Mouse (Mus musculus) heart, embryonic 11.5 days (tissue): Measurements from ENCODE around the gene Synpo2l. TPM values are rescaled to one million over a fixed set of nuclear protein-coding genes. Genes with fewer than 3 reads are reported as not detected.
"Not testable (repeated sequence)": the region's sequence is repeated elsewhere in the genome, so short reads cannot be mapped to it uniquely, and the experiment has no call there.

Experiments
- ATAC-seq: fragments of 200-750 bp; cut with Nextera tagmentation; replicated peaks from 2 replicates; pipeline ENCODE4 v1.8.0; 2017; ENCODE audit warnings: moderate library complexity; ENCODE audit not compliant: insufficient number of reproducible peaks, low FRiP score, low TSS enrichment
- H3K27ac ChIP-seq: fragments of 300-500 bp; sonication (generic); 2 replicates; pipeline ENCODE4 v1.5.1; 2014; ENCODE audit warnings: mild to moderate bottlenecking, low read depth, low read length
- H3K27me3 ChIP-seq: fragments of 300-500 bp; sonication (generic); 2 replicates; pipeline ENCODE4 v1.6.1; 2014; ENCODE audit warnings: mild to moderate bottlenecking, low read length, mixed read lengths; ENCODE audit not compliant: control insufficient read depth, insufficient read depth
- H3K36me3 ChIP-seq: fragments of 300-500 bp; sonication (generic); 2 replicates; pipeline ENCODE4 v1.6.1; 2014; ENCODE audit warnings: mild to moderate bottlenecking, low read length, moderate library complexity, mixed read lengths; ENCODE audit not compliant: control insufficient read depth, insufficient read depth
- H3K4me1 ChIP-seq: fragments of 300-500 bp; sonication (generic); 2 replicates; pipeline ENCODE4 v1.6.1; 2014; ENCODE audit warnings: low read length; ENCODE audit not compliant: control insufficient read depth, insufficient read depth
- H3K4me2 ChIP-seq: fragments of 300-500 bp; sonication (generic); 2 replicates; pipeline ENCODE4 v1.6.1; 2014; ENCODE audit warnings: mild to moderate bottlenecking, moderate library complexity
- H3K4me3 ChIP-seq: fragments of 300-500 bp; sonication (generic); 2 replicates; pipeline ENCODE4 v1.5.1; 2014; ENCODE audit warnings: low read depth, low read length
- H3K9ac ChIP-seq: fragments of 300-500 bp; sonication (generic); 2 replicates; pipeline ENCODE4 v1.6.1; 2014; ENCODE audit warnings: mild to moderate bottlenecking, low read depth, low read length, moderate library complexity
- H3K9me3 ChIP-seq: fragments of 300-500 bp; sonication (generic); replicated peaks from 2 replicates; pipeline ENCODE4 v1.6.1; 2016; ENCODE audit warnings: low read length; ENCODE audit not compliant: control insufficient read depth
- WGBS: fragments of 180-500 bp; shearing (Covaris S2); extraction: QIAGEN DNeasy Blood & Tissue Kit; methylation state at CpG from one replicate; pipeline ENCODE4 v1.1.7; 2014; ENCODE audit not compliant: insufficient replicate concordance; 5-methylcytosine and 5-hydroxymethylcytosine counted together
- polyA plus RNA-seq: library from polyadenylated mRNA; unstranded; fragments of >200 nt; fragmentation: Nextera tagmentation; extraction: Ambion mirVana; gene quantifications from 2 replicates; pipeline ENCODE4 v1.2.1, GENCODE M21; 2014

The Synpo2l gene
- polyA plus RNA-seq, result 106 and 127 TPM in 2 replicates

- 54% methylated on average over 8 of the region's 8 CpGs for WGBS
- Histone ChIP-seq H3K9ac (peak within 1 kb of the TSS; percentile 65), H3K4me1 (peaks cover 17% of the 10 kb centered on the region), H3K4me2 (peak within 1 kb of the TSS; percentile 57), H3K9me3 (no peaks in the 10 kb centered on the region; the same call in 1 of the 2 replicates), H3K27me3 (no peaks in the 10 kb centered on the region), H3K36me3 (no peaks in the 10 kb centered on the region), H3K27ac (peak within 1 kb of the TSS; percentile 73), H3K4me3 (peak within 1 kb of the TSS; percentile 34)
- ATAC-seq, result peak; percentile 39; the same call in 1 of the 2 replicates
Observed at GRCm38 (mm10) chr14:20668154-20668810, at the start of gene Synpo2l. Gene Synpo2l (minus strand): TSS chr14:20668354.

GRCm38 (mm10) chr14:20713832-20714231, 45.7 kb upstream of the Synpo2l start:
- Histone ChIP-seq H3K4me3 (no peak overlapping the region), H3K4me1 (peaks cover 23% of the 10 kb centered on the region), H3K27ac (peak overlapping the region; percentile 75), H3K36me3 (peaks cover 41% of the 10 kb centered on the region), H3K4me2 (0 out of 2 replicates have a peak overlapping the region, but pooled peaks have one; percentile 9), H3K9ac (peak overlapping the region; percentile 50; the same call in 1 of the 2 replicates), H3K9me3 (no peaks in the 10 kb centered on the region), H3K27me3 (no peaks in the 10 kb centered on the region)
- 0 out of 2 replicates have a peak, but pooled peaks have one; percentile 47 for ATAC-seq
- 32% methylated on average over 11 of the region's 11 CpGs for WGBS

DNA sequence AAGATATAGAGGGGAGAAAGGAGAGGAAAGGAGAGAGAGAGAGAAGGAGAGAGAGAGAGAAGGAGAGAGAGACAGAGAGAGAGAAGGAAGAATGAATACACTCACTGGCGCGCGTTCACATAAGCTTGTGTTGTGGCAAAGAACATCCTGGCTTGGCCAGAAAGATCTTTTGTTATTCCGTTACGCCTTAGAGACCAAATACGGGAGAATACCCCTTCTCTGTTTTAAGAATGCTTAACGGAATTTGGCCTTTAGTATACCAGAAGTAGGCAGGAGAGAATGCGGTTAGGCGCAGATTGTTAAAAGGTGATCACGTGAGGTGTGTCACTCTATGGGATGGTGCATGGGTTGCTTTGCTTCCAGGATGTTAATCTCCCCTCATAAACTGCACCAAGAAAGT, 40.1 kb upstream of the Synpo2l start:
- peaks cover 17% of the 10 kb centered on the region for H3K4me1 ChIP-seq
- peaks cover 20% of the 10 kb centered on the region for H3K36me3 ChIP-seq
- H3K27ac ChIP-seq, result peak overlapping the region; percentile 88; the same call in 1 of the 2 replicates
- H3K9me3 ChIP-seq, result no peaks in the 10 kb centered on the region
- H3K4me2 ChIP-seq, result peak overlapping the region; percentile 85
- H3K27me3 ChIP-seq, result no peaks in the 10 kb centered on the region
- H3K4me3 ChIP-seq, result peak overlapping the region; percentile 99
- WGBS, result 14% methylated on average over 10 of the region's 10 CpGs
- peak overlapping the region; percentile 99 for H3K9ac ChIP-seq
- no peak for ATAC-seq

DNA sequence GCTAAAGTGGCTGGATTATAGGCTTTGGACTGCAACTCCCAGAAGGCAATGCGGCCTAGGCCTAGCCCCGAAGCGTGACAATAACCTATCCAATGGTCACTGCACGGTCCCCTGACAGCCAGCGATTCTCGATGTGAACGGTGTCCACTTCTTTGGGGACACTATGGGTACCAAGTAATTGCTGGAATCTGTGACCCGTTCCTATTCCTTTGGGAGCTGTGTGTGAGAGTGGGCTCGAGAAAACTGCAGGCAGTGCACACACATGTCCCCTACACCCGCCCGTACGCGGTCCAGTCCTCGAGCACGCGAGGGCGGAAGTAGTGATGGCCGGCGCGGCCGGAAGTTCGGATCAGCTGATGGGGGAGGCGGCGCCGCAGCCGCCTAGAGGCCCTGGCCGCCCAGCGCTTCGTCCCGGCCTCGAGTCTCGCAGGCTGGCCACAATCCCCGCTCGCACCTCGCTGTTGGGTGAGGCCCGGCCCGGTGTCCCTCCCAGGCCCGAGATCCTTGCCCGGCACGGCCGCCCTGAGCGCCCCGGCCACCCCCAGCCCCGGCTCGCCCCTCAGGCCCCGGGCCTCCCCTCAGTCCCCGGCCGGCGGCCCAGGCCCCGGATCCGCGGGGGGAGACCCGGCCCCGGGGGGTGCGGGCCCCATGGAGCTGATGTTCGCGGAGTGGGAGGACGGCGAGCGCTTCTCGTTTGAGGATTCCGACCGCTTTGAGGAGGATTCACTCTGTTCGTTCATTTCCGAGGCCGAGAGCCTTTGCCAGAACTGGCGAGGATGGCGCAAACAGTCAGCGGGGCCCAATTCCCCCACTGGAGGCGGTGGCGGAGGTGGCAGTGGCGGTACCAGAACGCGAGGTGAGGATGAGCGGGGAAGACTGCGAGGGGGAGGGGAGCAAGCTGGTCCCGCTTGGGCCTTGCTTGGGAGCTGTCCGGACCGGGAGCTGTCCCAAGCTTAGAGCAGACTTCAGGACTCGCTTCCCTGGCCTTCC, 39.3 kb upstream of the Synpo2l start, which contains the start of gene Zswim8:
Gene Zswim8 (plus strand): TSS at position 352 of the 990 bp plus-strand sequence.
- Histone ChIP-seq H3K36me3 (peaks cover 15% of the 10 kb centered on the region), H3K4me2 (peak within 1 kb of the TSS; percentile 85), H3K27me3 (no peaks in the 10 kb centered on the region), H3K9ac (peak within 1 kb of the TSS; percentile 99), H3K27ac (peak within 1 kb of the TSS; percentile 88), H3K4me3 (peak within 1 kb of the TSS; percentile 99), H3K9me3 (no peaks in the 10 kb centered on the region), H3K4me1 (peaks cover 11% of the 10 kb centered on the region)
- WGBS, result under 1% methylated on average over 74 of the region's 80 CpGs
- peak; percentile 89 for ATAC-seq

GRCm38 (mm10) chr14:20703461-20703860, 35.3 kb upstream of the Synpo2l start:
- H3K4me2 ChIP-seq, result peak overlapping the region; percentile 63
- H3K27me3 ChIP-seq, H3K36me3 ChIP-seq, ATAC-seq, H3K9me3 ChIP-seq: not testable (repeated sequence)
- H3K4me3 ChIP-seq, result peak overlapping the region; percentile 81
- peak overlapping the region; percentile 96 for H3K9ac ChIP-seq
- peak overlapping the region; percentile 87 for H3K27ac ChIP-seq
- 8% methylated on average over 8 of the region's 8 CpGs for WGBS
- peaks cover 11% of the 10 kb centered on the region for H3K4me1 ChIP-seq

GRCm38 (mm10) chr14:20702741-20703381, 34.7 kb upstream of the Synpo2l start, which contains the start of gene Chchd1:
Gene Chchd1 (plus strand): TSS chr14:20703006.
- Histone ChIP-seq H3K4me3 (peak within 1 kb of the TSS; percentile 81), H3K9ac (peak within 1 kb of the TSS; percentile 96), H3K27ac (peak within 1 kb of the TSS; percentile 87), H3K4me1 (peaks cover 14% of the 10 kb centered on the region; the same call in 1 of the 2 replicates), H3K27me3 (no peaks in the 10 kb centered on the region), H3K4me2 (peak within 1 kb of the TSS; percentile 63), H3K36me3 (peaks cover 5% of the 10 kb centered on the region; the same call in 1 of the 2 replicates), H3K9me3 (no peaks in the 10 kb centered on the region)
- WGBS, result under 1% methylated on average over 61 of the region's 61 CpGs
- ATAC-seq, result peak; percentile 79

- Histone ChIP-seq H3K27me3 (no peaks in the 10 kb centered on the region), H3K9ac (peak overlapping the region; percentile 96), H3K27ac (peak overlapping the region; percentile 87), H3K4me1 (peaks cover 19% of the 10 kb centered on the region; the same call in 1 of the 2 replicates), H3K36me3 (peaks cover 5% of the 10 kb centered on the region; the same call in 1 of the 2 replicates), H3K4me2 (peak overlapping the region; percentile 63), H3K4me3 (peak overlapping the region; percentile 81), H3K9me3 (no peaks in the 10 kb centered on the region)
- WGBS, result 8% methylated on average over 15 of the region's 15 CpGs
- no peak for ATAC-seq
Observed at GRCm38 (mm10) chr14:20702096-20702740, 34.1 kb upstream of the Synpo2l start.
